Mouse (Mus musculus): ENCODE data around the gene Ntf5.

DNA sequence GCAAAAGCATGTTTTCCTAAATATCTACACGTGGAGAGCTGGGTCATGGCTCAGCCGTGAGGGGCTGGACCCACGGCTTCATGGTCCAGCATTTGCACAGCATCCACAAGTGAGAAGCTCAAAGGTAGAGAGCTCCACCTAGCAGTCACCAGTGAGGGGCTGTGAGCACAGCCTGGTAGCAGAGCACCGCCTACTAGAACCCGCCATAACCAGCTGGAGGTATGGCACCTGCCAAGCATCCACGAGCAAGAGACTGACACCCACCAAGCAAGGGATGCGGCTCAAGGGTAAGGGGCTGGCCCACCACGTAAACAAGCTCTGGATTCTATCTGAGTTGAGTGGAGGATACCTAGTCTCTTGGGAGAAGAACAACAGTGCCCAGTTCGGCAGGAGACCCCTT is 52.1 kb downstream of the Ntf5 start:
- TF ChIP-seq GABPA (IDR thresholded peaks at IDR 0.05; ENCODE audit: insufficient replicate concordance, low read depth, low read length), result no peak
- TF ChIP-seq CTCF (conservative IDR thresholded peaks at IDR 0.05 in 1 of 2, IDR thresholded peaks at IDR 0.05 in 1 of 2; ENCODE audit: low read depth in 2 of 2, low read length in 2 of 2), result peak in 1 of 2 experiments; percentile 78; a peak in 2 of 4 replicates
- TF ChIP-seq TBP (conservative IDR thresholded peaks at IDR 0.05; ENCODE audit: low read depth, low read length), result 0 out of 2 replicates have a peak, but pooled peaks have one; percentile 37
- TF ChIP-seq MAFK (IDR thresholded peaks at IDR 0.05; ENCODE audit: insufficient replicate concordance, low read length), result no peak
- TF ChIP-seq POLR2A (IDR thresholded peaks at IDR 0.05; ENCODE audit: low read depth, low read length), result peak; percentile 44; the same call in 1 of the 2 replicates
- no peak for TF ChIP-seq CHD2 (IDR thresholded peaks at IDR 0.05; ENCODE audit: low read length)
- TF ChIP-seq USF1 (IDR thresholded peaks at IDR 0.05; ENCODE audit: low read depth, low read length), result no peak
- TF ChIP-seq HCFC1 (IDR thresholded peaks at IDR 0.05; ENCODE audit: low read depth, low read length), result no peak

Measured in CH12.LX (cell line).